Mouse (Mus musculus) thymus, adult 2 months (tissue): Measurements from ENCODE around the gene Gm47955. TPM values are rescaled to one million over a fixed set of nuclear protein-coding genes. Genes with fewer than 3 reads are reported as not detected.
"Not testable (repeated sequence)": the region's sequence is repeated elsewhere in the genome, so short reads cannot be mapped to it uniquely, and the experiment has no call there.

ENCODE experiments used
- DNase-seq: peaks from one replicate; pipeline ENCODE4 v3.0.0; 2021
- H3K27ac ChIP-seq: fragments of 200-500 bp; 2 replicates; pipeline ENCODE4 v1.5.1; 2012; ENCODE audit warnings: low read length, control low read depth; ENCODE audit not compliant: control insufficient read depth, insufficient read depth
- H3K27me3 ChIP-seq: fragments of 200-500 bp; 2 replicates; pipeline ENCODE4 v1.6.1; 2012; ENCODE audit warnings: mild to moderate bottlenecking, low read length, moderate library complexity, mixed read lengths; ENCODE audit not compliant: control insufficient read depth, insufficient read depth
- H3K36me3 ChIP-seq: fragments of 200-500 bp; 2 replicates; pipeline ENCODE4 v1.6.1; 2012; ENCODE audit warnings: mild to moderate bottlenecking, low read length, moderate library complexity; ENCODE audit not compliant: control insufficient read depth, insufficient read depth
- H3K4me1 ChIP-seq: fragments of 200-500 bp; replicated peaks from 2 replicates; pipeline ENCODE4 v1.6.1; 2012; ENCODE audit warnings: low read length; ENCODE audit not compliant: control insufficient read depth, insufficient read depth
- H3K4me3 ChIP-seq: fragments of 200-500 bp; 2 replicates; pipeline ENCODE4 v1.5.1; 2012; ENCODE audit warnings: mild to moderate bottlenecking, low read length, control low read depth, moderate library complexity; ENCODE audit not compliant: control insufficient read depth, insufficient read depth
- CTCF ChIP-seq: fragments of 200-500 bp; IDR thresholded peaks from 2 replicates; pipeline ENCODE4 v1.5.1; 2012; ENCODE audit warnings: mild to moderate bottlenecking, control low read depth, low read length, moderate library complexity, borderline replicate concordance; ENCODE audit not compliant: control insufficient read depth, poor library complexity, insufficient read depth; ENCODE audit errors: extremely low read depth
- POLR2A ChIP-seq: fragments of 200-500 bp; IDR thresholded peaks from 2 replicates; pipeline ENCODE4 v1.6.1; 2012; ENCODE audit warnings: mild to moderate bottlenecking, low read length, control low read depth, moderate library complexity; ENCODE audit not compliant: control insufficient read depth, poor library complexity, insufficient read depth; ENCODE audit errors: extremely low read depth
- WGBS: fragments of 180-500 bp; shearing (Covaris S2); methylation state at CpG from one replicate; pipeline ENCODE4 v1.1.7; 2018; 5-methylcytosine and 5-hydroxymethylcytosine counted together
- polyA plus RNA-seq: library from polyadenylated mRNA; depleted of rRNA; stranded (reverse); fragments of >200 nt; gene quantifications from 2 replicates; pipeline ENCODE4 v1.2.3, GENCODE M21; 2012

The Gm47955 gene
- polyA plus RNA-seq, 1 experiment = not detected

- Histone ChIP-seq H3K36me3 (no peaks in the 10 kb centered on the region), H3K27ac (no peak overlapping the region), H3K4me3 (no peak overlapping the region), H3K4me1 (no peaks in the 10 kb centered on the region), H3K27me3 (no peaks in the 10 kb centered on the region)
- 90% methylated on average over 2 of the region's 2 CpGs for WGBS
- DNase-seq = no peak
- TF ChIP-seq POLR2A (no peak), CTCF (no peak)
These were observed 11.5 kb upstream of the Gm47955 start for GRCm38 (mm10) chr1:82948601-82949000.

- H3K36me3 ChIP-seq, DNase-seq, H3K4me3 ChIP-seq, H3K27me3 ChIP-seq, H3K4me1 ChIP-seq, H3K27ac ChIP-seq: not testable (repeated sequence)
These were observed 4.2 kb upstream of the Gm47955 start, which contains the start of gene Gm7544 for GRCm38 (mm10) chr1:82955913-82956312. TSS of gene Gm7544 (minus strand) at chr1:82956013.

- 82% methylated on average over 3 of the region's 3 CpGs for WGBS
- Histone ChIP-seq H3K36me3 (no peaks in the 10 kb centered on the region), H3K4me3 (no peak overlapping the region), H3K27me3 (no peaks in the 10 kb centered on the region), H3K4me1 (no peaks in the 10 kb centered on the region), H3K27ac (no peak overlapping the region)
- DNase-seq = no peak
- TF ChIP-seq CTCF (no peak), POLR2A (no peak)
These were observed 6.3 kb downstream of the Gm47955 start for GRCm38 (mm10) chr1:82966413-82966812.

GRCm38 (mm10) chr1:82972046-82972445 lies 12.0 kb downstream of the Gm47955 start:
- no peaks in the 10 kb centered on the region for H3K27me3 ChIP-seq
- no peak for DNase-seq
- H3K27ac ChIP-seq = no peak overlapping the region
- 60% methylated on average over 4 of the region's 4 CpGs for WGBS
- peaks cover 8% of the 10 kb centered on the region for H3K4me1 ChIP-seq
- TF ChIP-seq CTCF (no peak), POLR2A (no peak)
- no peak overlapping the region for H3K4me3 ChIP-seq
- no peaks in the 10 kb centered on the region for H3K36me3 ChIP-seq

- 97% methylated on average over 1 of the region's 1 CpGs for WGBS
- DNase-seq = no peak
- no peaks in the 10 kb centered on the region for H3K27me3 ChIP-seq
- no peak overlapping the region for H3K4me3 ChIP-seq
- TF ChIP-seq CTCF = no peak
- TF ChIP-seq POLR2A = no peak
- peaks cover 8% of the 10 kb centered on the region for H3K4me1 ChIP-seq
- no peaks in the 10 kb centered on the region for H3K36me3 ChIP-seq
- no peak overlapping the region for H3K27ac ChIP-seq
These were observed 13.2 kb downstream of the Gm47955 start for GRCm38 (mm10) chr1:82973244-82973643.

GRCm38 (mm10) chr1:82973901-82974300 lies 13.8 kb downstream of the Gm47955 start:
- Histone ChIP-seq H3K36me3 (no peaks in the 10 kb centered on the region), H3K27me3 (no peaks in the 10 kb centered on the region), H3K27ac (no peak overlapping the region), H3K4me1 (peaks cover 8% of the 10 kb centered on the region), H3K4me3 (no peak overlapping the region)
- no peak for DNase-seq
- WGBS = 26% methylated on average over 6 of the region's 6 CpGs
- TF ChIP-seq POLR2A = no peak
- no peak for TF ChIP-seq CTCF

- 74% methylated on average over 9 of the region's 9 CpGs for WGBS
- Histone ChIP-seq H3K27me3 (no peaks in the 10 kb centered on the region), H3K4me3 (no peak overlapping the region), H3K4me1 (peaks cover 8% of the 10 kb centered on the region), H3K27ac (peak overlapping the region; percentile 43; the same call in 1 of the 2 replicates), H3K36me3 (no peaks in the 10 kb centered on the region)
- TF ChIP-seq CTCF (no peak), POLR2A (no peak)
- no peak for DNase-seq
These were observed 14.3 kb downstream of the Gm47955 start for GRCm38 (mm10) chr1:82974342-82974741.
